Mouse (Mus musculus) brain, embryonic 14.5 days (tissue): ENCODE results near the gene Lrrc8e.

Experiments
- CTCF ChIP-seq: fragments of 200-500 bp; IDR thresholded peaks from 2 replicates; pipeline ENCODE4 v1.5.1; 2012; ENCODE audit warnings: inconsistent platforms, mild to moderate bottlenecking, moderate library complexity, borderline replicate concordance; ENCODE audit not compliant: insufficient read depth, insufficient read length; ENCODE audit errors: extremely low read depth
- POLR2A ChIP-seq: fragments of 200-500 bp; IDR thresholded peaks from 2 replicates; pipeline ENCODE4 v1.6.1; 2012; ENCODE audit warnings: mild to moderate bottlenecking, inconsistent platforms, borderline replicate concordance; ENCODE audit not compliant: poor library complexity, insufficient read depth, insufficient read length, severe bottlenecking; ENCODE audit errors: extremely low read depth

DNA sequence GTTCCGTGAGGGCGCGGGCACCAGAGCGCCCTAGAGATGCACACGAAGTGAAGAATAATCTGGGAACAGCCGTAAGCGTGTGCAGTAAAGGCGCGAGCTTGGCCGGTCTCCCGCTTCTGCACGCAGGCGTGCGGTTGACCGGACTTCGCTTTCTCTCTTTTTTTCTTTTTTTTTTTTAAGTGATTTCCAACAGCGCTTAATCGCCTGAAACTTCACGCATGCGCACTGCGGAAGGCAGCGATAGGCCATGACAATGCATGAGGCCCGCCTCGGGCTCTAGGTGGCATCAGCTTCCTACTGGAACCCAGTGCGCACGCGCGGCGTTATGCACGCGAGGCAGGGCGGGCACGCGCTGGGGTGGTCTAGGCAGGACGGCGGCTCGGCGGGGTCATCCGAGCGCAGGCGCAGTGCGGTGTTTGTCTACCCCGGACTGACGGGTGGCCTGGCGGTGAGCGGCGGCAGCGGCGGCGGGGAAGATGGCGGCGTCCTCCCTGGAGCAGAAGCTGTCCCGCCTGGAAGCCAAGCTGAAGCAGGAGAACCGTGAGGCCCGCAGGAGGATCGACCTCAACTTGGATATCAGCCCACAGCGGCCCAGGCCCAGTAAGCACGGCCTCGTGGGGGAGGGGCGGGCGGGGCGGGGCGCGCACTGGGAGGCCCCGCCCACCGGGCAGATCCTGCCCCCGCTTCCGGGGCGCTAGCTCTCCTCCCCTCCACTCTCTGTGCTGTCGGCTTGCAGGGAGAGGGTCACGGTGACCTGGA, 12.0 kb downstream of the Lrrc8e start, which contains the start of the genes Map2k7 and Gm49320:
- TF ChIP-seq CTCF (peak; percentile 55), POLR2A (peak; percentile 58)
